22 mouse cellular contexts compared by ENCODE assay signal in the genomic region with DNA sequence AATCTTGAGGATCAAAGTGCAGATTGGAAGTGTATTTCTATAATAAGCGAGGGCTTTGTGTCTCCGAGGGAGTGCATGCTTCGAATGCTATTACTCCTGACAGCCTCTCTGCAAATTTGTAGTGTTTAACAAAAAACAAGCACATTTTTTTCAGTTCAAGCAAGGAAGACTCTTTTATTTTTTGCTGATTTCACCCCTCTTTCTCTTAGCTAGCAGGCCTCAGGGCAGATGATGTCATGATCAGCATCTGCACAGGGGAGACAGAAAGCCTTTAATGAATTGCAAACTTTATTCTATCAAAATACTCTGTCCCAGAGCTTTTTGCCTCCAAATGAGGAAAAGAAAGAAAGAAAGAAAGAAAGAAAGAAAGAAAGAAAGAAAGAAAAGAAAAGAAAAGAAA.
DNase-seq lines count a peak whose midpoint lies in the region; ATAC-seq and TF ChIP-seq lines count a peak whose summit lies in the region.
"Had no signal": no experiment of that assay in that cellular context is flagged by ENCODE, and none has a peak within 500 bp of the region (broad histone marks: within the 10 kb centered on the region; RNA-seq: fewer than 3 reads in every experiment).

No protein-coding gene starts in this region.

- peaks cover 4% of the 10 kb centered on the region; the same call in 1 of the 2 replicates for H3K27me3 ChIP-seq in forebrain, embryonic 10.5 days (ENCODE audit: poor library complexity, severe bottlenecking)
- no peaks in the 10 kb centered on the region for H3K27me3 ChIP-seq in forebrain, embryonic 12.5 days
- no peaks in the 10 kb centered on the region for H3K27me3 ChIP-seq in embryonic facial prominence, embryonic 14.5 days (replicated peaks; ENCODE audit: control insufficient read depth, insufficient read depth, low read length)
- H3K27me3 ChIP-seq in forebrain, embryonic 14.5 days (replicated peaks; ENCODE audit: control insufficient read depth, insufficient read depth, low read length): no peaks in the 10 kb centered on the region
- H3K27me3 ChIP-seq in forebrain, postnatal 0 days (ENCODE audit: insufficient read depth, low read length): no peaks in the 10 kb centered on the region
- H3K27me3 ChIP-seq: embryonic facial prominence, embryonic 13.5 days; hindbrain, embryonic 12.5 days; hindbrain, embryonic 15.5 days had no signal

- H3K27ac ChIP-seq in forebrain, embryonic 10.5 days: peak overlapping the region; percentile 79
- H3K27ac ChIP-seq in forebrain, embryonic 12.5 days: no peak overlapping the region
- no peak overlapping the region for H3K27ac ChIP-seq in embryonic facial prominence, embryonic 14.5 days (replicated peaks; ENCODE audit: low read depth, low read length)
- peak overlapping the region; percentile 91 for H3K27ac ChIP-seq in forebrain, embryonic 14.5 days (ENCODE audit: low read depth, low read length)
- peak overlapping the region; percentile 57; the same call in 1 of the 2 replicates for H3K27ac ChIP-seq in forebrain, postnatal 0 days (ENCODE audit: low read depth, low read length)
- H3K27ac ChIP-seq: embryonic facial prominence, embryonic 13.5 days; heart, adult 2 months; heart, embryonic 10.5 days; hindbrain, embryonic 12.5 days; hindbrain, embryonic 15.5 days had no signal

- H3K4me2 ChIP-seq in forebrain, embryonic 12.5 days: no peak overlapping the region
- H3K4me2 ChIP-seq in embryonic facial prominence, embryonic 14.5 days (ENCODE audit: low read depth, low read length): no peak overlapping the region
- H3K4me2 ChIP-seq in forebrain, embryonic 14.5 days (ENCODE audit: low read length): peak overlapping the region; percentile 39; the same call in 1 of the 2 replicates
- no peak overlapping the region for H3K4me2 ChIP-seq in forebrain, postnatal 0 days (ENCODE audit: low read depth)
- H3K4me2 ChIP-seq: embryonic facial prominence, embryonic 13.5 days; hindbrain, embryonic 12.5 days; hindbrain, embryonic 15.5 days had no signal

- no peak for ATAC-seq in forebrain, embryonic 12.5 days (ENCODE audit: low FRiP score)
- no peak for ATAC-seq in embryonic facial prominence, embryonic 14.5 days (ENCODE audit: low read depth)
- peak; percentile 3; the same call in 1 of the 2 replicates for ATAC-seq in forebrain, embryonic 14.5 days
- ATAC-seq in forebrain, postnatal 0 days: no peak
- ATAC-seq: activated CD4-positive, CD25-positive, alpha-beta regulatory T cell, adult 4 months; CD4-positive, CD25-positive, alpha-beta regulatory T cell, adult 4 months; intestine, postnatal 0 days had no signal

- 57% methylated on average over 3 of the region's 3 CpGs for WGBS in forebrain, embryonic 10.5 days
- WGBS in forebrain, embryonic 12.5 days: 34% methylated on average over 3 of the region's 3 CpGs
- WGBS in embryonic facial prominence, embryonic 14.5 days: 43% methylated on average over 3 of the region's 3 CpGs
- 20% methylated on average over 3 of the region's 3 CpGs for WGBS in forebrain, embryonic 14.5 days
- 42% methylated on average over 3 of the region's 3 CpGs for whole genome bisulfite sequencing in forebrain, postnatal 0 days
- 86% methylated on average over 3 of the region's 3 CpGs for WGBS in lung, adult 2 months

- TF ChIP-seq POLR2A in lung, adult 2 months (IDR thresholded peaks at IDR 0.05; ENCODE audit: borderline replicate concordance, extremely low read depth, low read depth, low read length): no peak

- peaks cover 89% of the 10 kb centered on the region for H3K4me1 ChIP-seq in forebrain, embryonic 10.5 days
- H3K4me1 ChIP-seq in forebrain, embryonic 12.5 days: peaks cover 25% of the 10 kb centered on the region
- no peaks in the 10 kb centered on the region for H3K4me1 ChIP-seq in embryonic facial prominence, embryonic 14.5 days (ENCODE audit: control insufficient read depth, insufficient read depth, low read length)
- H3K4me1 ChIP-seq in forebrain, embryonic 14.5 days (ENCODE audit: control insufficient read depth, insufficient read depth, low read length): peaks cover 27% of the 10 kb centered on the region
- peaks cover 17% of the 10 kb centered on the region; the same call in 1 of the 2 replicates for H3K4me1 ChIP-seq in forebrain, postnatal 0 days (ENCODE audit: insufficient read depth)
- H3K4me1 ChIP-seq in lung, adult 2 months (ENCODE audit: control insufficient read depth, insufficient read depth, low read length): no peaks in the 10 kb centered on the region
- H3K4me1 ChIP-seq: heart, embryonic 10.5 days; hindbrain, embryonic 12.5 days had no signal

- no peaks in the 10 kb centered on the region for H3K36me3 ChIP-seq in forebrain, embryonic 10.5 days (replicated peaks)
- no peaks in the 10 kb centered on the region for H3K36me3 ChIP-seq in forebrain, embryonic 12.5 days (replicated peaks)
- H3K36me3 ChIP-seq in embryonic facial prominence, embryonic 14.5 days (ENCODE audit: control insufficient read depth, insufficient read depth, low read length): no peaks in the 10 kb centered on the region
- no peaks in the 10 kb centered on the region for H3K36me3 ChIP-seq in forebrain, embryonic 14.5 days (ENCODE audit: control insufficient read depth, insufficient read depth, low read length)
- H3K36me3 ChIP-seq in forebrain, postnatal 0 days (ENCODE audit: insufficient read depth): no peaks in the 10 kb centered on the region
- H3K36me3 ChIP-seq: embryonic facial prominence, embryonic 13.5 days; heart, embryonic 10.5 days; hindbrain, embryonic 12.5 days; hindbrain, embryonic 15.5 days had no signal

- H3K9ac ChIP-seq in forebrain, embryonic 12.5 days: no peak overlapping the region
- no peak overlapping the region for H3K9ac ChIP-seq in embryonic facial prominence, embryonic 14.5 days (ENCODE audit: low read depth, low read length)
- no peak overlapping the region for H3K9ac ChIP-seq in forebrain, embryonic 14.5 days (ENCODE audit: low read length)
- H3K9ac ChIP-seq in forebrain, postnatal 0 days: no peak overlapping the region
- H3K9ac ChIP-seq: embryonic facial prominence, embryonic 13.5 days; hindbrain, embryonic 12.5 days; hindbrain, embryonic 15.5 days had no signal

- H3K4me3 ChIP-seq in forebrain, embryonic 10.5 days: no peak overlapping the region
- no peak overlapping the region for H3K4me3 ChIP-seq in forebrain, embryonic 12.5 days (replicated peaks)
- no peak overlapping the region for H3K4me3 ChIP-seq in embryonic facial prominence, embryonic 14.5 days (ENCODE audit: low read depth, low read length)
- no peak overlapping the region for H3K4me3 ChIP-seq in forebrain, embryonic 14.5 days (ENCODE audit: low read depth, low read length)
- H3K4me3 ChIP-seq in forebrain, postnatal 0 days (ENCODE audit: low read depth, low read length): no peak overlapping the region
- H3K4me3 ChIP-seq in lung, adult 2 months (replicated peaks; ENCODE audit: extremely low read depth, low read depth, low read length): no peak overlapping the region
- H3K4me3 ChIP-seq: embryonic facial prominence, embryonic 13.5 days; heart, adult 2 months; heart, embryonic 10.5 days; hindbrain, embryonic 12.5 days; hindbrain, embryonic 15.5 days had no signal

- no peak for TF ChIP-seq CTCF in forebrain, postnatal 0 days (IDR thresholded peaks at IDR 0.05; ENCODE audit: low read depth)
- no peak for TF ChIP-seq CTCF in lung, adult 2 months (IDR thresholded peaks at IDR 0.05; ENCODE audit: insufficient read depth, low read length)

- intact Hi-C loops in left cerebral cortex, postnatal 10 days (cut with DNase I): loop anchor here (2.0 to 5.0 kb wide), 2 partner anchors 75 to 246 kb away; no protein-coding TSS in a partner anchor

- no peaks in the 10 kb centered on the region for H3K9me3 ChIP-seq in forebrain, embryonic 10.5 days
- no peaks in the 10 kb centered on the region for H3K9me3 ChIP-seq in forebrain, embryonic 12.5 days
- H3K9me3 ChIP-seq in embryonic facial prominence, embryonic 14.5 days (ENCODE audit: control insufficient read depth, low read length): no peaks in the 10 kb centered on the region
- H3K9me3 ChIP-seq in forebrain, embryonic 14.5 days (replicated peaks; ENCODE audit: control insufficient read depth, low read length): no peaks in the 10 kb centered on the region
- no peaks in the 10 kb centered on the region for H3K9me3 ChIP-seq in forebrain, postnatal 0 days (ENCODE audit: low read length)
- H3K9me3 ChIP-seq: embryonic facial prominence, embryonic 13.5 days; heart, embryonic 10.5 days; hindbrain, embryonic 12.5 days; hindbrain, embryonic 15.5 days had no signal

- DNase-seq in forebrain, embryonic 10.5 days (ENCODE audit: extremely low spot score, low spot score): no peak
- peak; percentile 10 for DNase-seq in embryonic facial prominence, embryonic 14.5 days (ENCODE audit: low spot score)
- peak; percentile 79 for DNase-seq in forebrain, embryonic 14.5 days (ENCODE audit: low spot score)
- no peak for DNase-seq in forebrain, postnatal 0 days
- no peak for DNase-seq in right cerebral cortex, postnatal 4 days
- no peak for DNase-seq in lung, adult 2 months
- DNase-seq in left cerebral cortex, postnatal 10 days (ENCODE audit: extremely low spot score in 1 of 2, low spot score in 2 of 2): no peak
- DNase-seq: adrenal gland, postnatal 14 days; cerebellum, adult 11-12 months; cerebellum, adult 9-10 months; cerebellum, postnatal 14 days; gastrocnemius, postnatal 25 days; heart, adult 2 months; kidney, adult 2 months had no signal

Comparison
In these comparisons a context has a peak if more than half of its experiments do, and no peak if none do; other contexts are left out.
1. DNase-seq: peak in embryonic facial prominence, embryonic 14.5 days (single experiment) and forebrain, embryonic 14.5 days (single experiment); none in forebrain, embryonic 10.5 days (single experiment), forebrain, postnatal 0 days (single experiment), right cerebral cortex, postnatal 4 days (single experiment), lung, adult 2 months (single experiment) and left cerebral cortex, postnatal 10 days (0 of 2).
2. H3K27ac ChIP-seq: peak in forebrain, embryonic 10.5 days (single experiment), forebrain, embryonic 14.5 days (single experiment) and forebrain, postnatal 0 days (single experiment); none in forebrain, embryonic 12.5 days (single experiment) and embryonic facial prominence, embryonic 14.5 days (single experiment).